Mouse (Mus musculus) myocyte (in vitro differentiated cells): Measurements from ENCODE around the gene Sit1. TPM values are rescaled to one million over a fixed set of nuclear protein-coding genes. Genes with fewer than 3 reads are reported as not detected.
"Not testable (repeated sequence)": the region's sequence is repeated elsewhere in the genome, so short reads cannot be mapped to it uniquely, and the experiment has no call there.

Experiments
- H3K27me3 ChIP-seq: one replicate; pipeline ENCODE4 v1.6.1; 2011; ENCODE audit not compliant: control insufficient read depth, insufficient read depth, insufficient read length
- H3K36me3 ChIP-seq: one replicate; pipeline ENCODE4 v1.6.1; 2011; ENCODE audit not compliant: control insufficient read depth, insufficient read depth
- H3K4me2 ChIP-seq: one replicate; pipeline ENCODE4 v1.6.1; 2011; ENCODE audit warnings: low read depth, control low read depth
- H3K4me3 ChIP-seq: one replicate; pipeline ENCODE4 v1.5.1; 2011; ENCODE audit warnings: mild to moderate bottlenecking, control low read depth, moderate library complexity
- H3K79me2 ChIP-seq: one replicate; pipeline ENCODE4 v1.6.1; 2011; ENCODE audit not compliant: control insufficient read depth, insufficient read depth
- H3ac ChIP-seq: one replicate; pipeline ENCODE4 v1.6.1; 2011; ENCODE audit not compliant: control insufficient read depth, insufficient read length
- CEBPB ChIP-seq: IDR thresholded peaks from 2 replicates; pipeline ENCODE4 v1.6.1; 2011; ENCODE audit warnings: mild to moderate bottlenecking, moderate library complexity; ENCODE audit not compliant: poor library complexity, insufficient read depth, severe bottlenecking
- E2F4 ChIP-seq: IDR thresholded peaks from one replicate; pipeline ENCODE4 v1.6.1; 2011; ENCODE audit warnings: mild to moderate bottlenecking, control low read depth, moderate library complexity; ENCODE audit not compliant: insufficient read depth
- MAX ChIP-seq: IDR thresholded peaks from one replicate; pipeline ENCODE4 v1.6.1; 2011; ENCODE audit warnings: low read depth, mild to moderate bottlenecking, control low read depth
- MYOD1 ChIP-seq, 3 experiments: IDR thresholded peaks; one replicate each; pipeline ENCODE4 v1.6.1; 2011; ENCODE audit warnings: control low read depth in 2 of 3, low read depth in 2 of 3, mild to moderate bottlenecking in 2 of 3, moderate library complexity in 1 of 3; ENCODE audit not compliant: insufficient read length in 2 of 3, control insufficient read depth in 1 of 3
- MYOG ChIP-seq, 3 experiments: IDR thresholded peaks; one replicate each; pipeline ENCODE4 v1.6.1; 2011; ENCODE audit warnings: control low read depth in 2 of 3, low read depth in 2 of 3, mild to moderate bottlenecking in 2 of 3; ENCODE audit not compliant: insufficient read length in 2 of 3, control insufficient read depth in 1 of 3, insufficient read depth in 1 of 3
- POLR2A ChIP-seq: IDR thresholded peaks from one replicate; pipeline ENCODE4 v1.6.1; 2011; ENCODE audit warnings: low read depth, mild to moderate bottlenecking, control low read depth, moderate library complexity; ENCODE audit not compliant: insufficient read length
- POLR2AphosphoS2 ChIP-seq: IDR thresholded peaks from one replicate; pipeline ENCODE4 v1.6.1; 2011; ENCODE audit warnings: low read depth, control low read depth; ENCODE audit not compliant: insufficient read length
- REST ChIP-seq: IDR thresholded peaks from one replicate; pipeline ENCODE4 v1.6.1; 2011; ENCODE audit warnings: mild to moderate bottlenecking, control low read depth, moderate library complexity; ENCODE audit not compliant: insufficient read depth, insufficient read length
- SRF ChIP-seq: IDR thresholded peaks from one replicate; pipeline ENCODE4 v1.6.1; 2011; ENCODE audit warnings: low read depth; ENCODE audit not compliant: control insufficient read depth, insufficient read length
- TCF12 ChIP-seq: IDR thresholded peaks from one replicate; pipeline ENCODE4 v1.6.1; 2011; ENCODE audit warnings: mild to moderate bottlenecking, control low read depth; ENCODE audit not compliant: poor library complexity, insufficient read depth, severe bottlenecking
- TCF3 ChIP-seq: IDR thresholded peaks from one replicate; pipeline ENCODE4 v1.6.1; 2011; ENCODE audit warnings: low read depth, control low read depth; ENCODE audit not compliant: insufficient read length
- USF1 ChIP-seq: IDR thresholded peaks from one replicate; pipeline ENCODE4 v1.6.1; 2011; ENCODE audit warnings: low read depth, mild to moderate bottlenecking, control low read depth, moderate library complexity
- polyA plus RNA-seq: library from polyadenylated mRNA; unstranded; fragments of >200 nt; fragmentation: generic; extraction: Trizol; gene quantifications from one replicate; pipeline ENCODE4 v1.2.1, GENCODE M21; 2012; ENCODE audit warnings: missing spikeins

Gene Sit1
- polyA plus RNA-seq, 1 experiment = not detected

DNA sequence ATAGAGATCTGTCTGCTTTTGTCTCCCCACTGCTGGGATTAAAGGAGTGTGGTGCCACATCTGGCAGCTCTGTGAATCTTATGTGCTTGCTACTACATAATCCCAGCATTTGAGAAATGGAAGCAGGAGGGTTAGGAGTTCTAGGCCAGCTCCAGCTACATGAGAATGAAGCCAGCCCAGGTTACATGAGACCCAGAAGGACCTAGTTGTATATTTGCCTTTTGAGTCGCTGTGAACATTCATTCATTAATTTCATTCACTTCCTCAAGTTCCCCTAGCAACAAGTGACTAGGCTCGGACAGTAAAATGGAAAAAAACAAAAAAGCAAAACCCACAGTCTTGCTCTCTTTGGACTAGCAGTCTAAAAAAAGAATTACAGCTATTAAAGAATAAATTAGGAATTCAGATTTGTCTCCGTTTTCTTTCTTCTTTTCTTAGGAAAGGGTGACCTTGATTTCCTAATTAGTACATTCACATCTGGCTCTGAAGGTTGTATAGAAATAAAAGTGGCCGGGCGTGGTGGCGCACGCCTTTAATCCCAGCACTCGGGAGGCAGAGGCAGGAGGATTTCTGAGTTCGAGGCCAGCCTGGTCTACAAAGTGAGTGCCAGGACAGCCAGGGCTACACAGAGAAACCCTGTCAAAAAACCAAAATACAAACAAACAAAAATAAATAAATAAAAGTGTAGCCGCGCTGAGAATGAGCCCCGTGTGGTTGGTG, 8.7 kb upstream of the Sit1 start:
- Histone ChIP-seq H3K79me2 (no peaks in the 10 kb centered on the region), H3K27me3 (no peaks in the 10 kb centered on the region), H3ac (no peak overlapping the region), H3K4me2 (peak overlapping the region; percentile 37), H3K4me3 (no peak overlapping the region), H3K36me3 (peaks cover 4% of the 10 kb centered on the region)
- TF ChIP-seq CEBPB (no peak), TCF12 (no peak), SRF (no peak), POLR2A (no peak)

DNA sequence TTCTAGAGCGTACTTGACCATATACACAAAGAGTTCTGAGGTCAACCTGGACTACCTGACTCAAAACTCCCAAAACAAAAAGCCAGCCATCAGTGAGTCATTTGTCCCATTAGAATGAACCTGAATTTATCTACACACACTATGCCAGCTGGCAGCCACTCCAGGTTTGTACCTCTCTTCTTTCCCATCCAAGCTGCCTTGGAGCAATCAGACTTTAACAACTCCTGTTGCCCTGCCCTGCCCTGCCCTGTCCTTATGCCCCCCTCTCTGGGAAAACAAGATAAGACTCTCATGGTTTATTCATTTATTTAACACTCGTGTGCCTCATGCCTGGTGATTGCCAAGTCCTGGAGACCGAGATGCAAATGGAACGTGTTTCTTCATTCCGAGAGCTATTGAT, 7.3 kb upstream of the Sit1 start:
- no peaks in the 10 kb centered on the region for H3K79me2 ChIP-seq
- TF ChIP-seq MYOD1 (IDR thresholded peaks at IDR 0.05; ENCODE audit: control insufficient read depth in 1 of 3, insufficient read length in 2 of 3, low read depth in 2 of 3) (no peak), CEBPB (no peak), E2F4 (no peak)

DNA sequence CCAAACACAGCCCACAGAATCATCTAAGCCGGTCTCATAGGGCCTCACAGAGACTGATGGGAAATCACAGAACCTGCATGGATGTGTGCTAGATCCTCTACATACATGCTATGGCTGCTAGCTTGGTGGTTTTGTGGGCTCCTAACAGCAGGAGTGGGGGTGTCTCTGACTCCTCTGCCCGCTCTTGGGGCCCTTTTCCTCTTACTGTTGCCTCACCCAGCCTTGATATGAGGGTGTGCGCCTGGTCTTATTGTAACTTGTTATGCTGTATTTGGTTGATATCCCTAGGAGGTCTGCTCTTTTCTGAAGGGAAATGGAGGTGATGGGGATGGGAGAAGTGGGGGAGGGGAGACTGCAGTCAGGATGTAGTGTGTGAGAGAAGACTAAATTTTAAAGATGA, 6.1 kb upstream of the Sit1 start:
- H3K4me3 ChIP-seq = no peak overlapping the region
- H3ac ChIP-seq = no peak overlapping the region
- no peaks in the 10 kb centered on the region for H3K79me2 ChIP-seq
- no peak for TF ChIP-seq CEBPB
- TF ChIP-seq SRF = no peak
- no peak for TF ChIP-seq POLR2AphosphoS2
- TF ChIP-seq REST = no peak
- no peak for TF ChIP-seq MYOG (IDR thresholded peaks at IDR 0.05; ENCODE audit: control insufficient read depth in 1 of 3, insufficient read depth in 1 of 3, insufficient read length in 2 of 3, low read depth in 2 of 3)
- no peak for TF ChIP-seq TCF12
- no peak for TF ChIP-seq E2F4
- no peak for TF ChIP-seq POLR2A
- TF ChIP-seq TCF3 = no peak
- TF ChIP-seq MAX = no peak
- no peak for TF ChIP-seq USF1
- TF ChIP-seq MYOD1 (IDR thresholded peaks at IDR 0.05; ENCODE audit: control insufficient read depth in 1 of 3, insufficient read length in 2 of 3, low read depth in 2 of 3) = no peak
- H3K4me2 ChIP-seq = no peak overlapping the region
- no peaks in the 10 kb centered on the region for H3K36me3 ChIP-seq
- H3K27me3 ChIP-seq = no peaks in the 10 kb centered on the region

More for the DNA sequence above, 7.3 kb upstream of the Sit1 start:
- no peak overlapping the region for H3ac ChIP-seq
- no peak overlapping the region for H3K4me3 ChIP-seq
- H3K27me3 ChIP-seq = no peaks in the 10 kb centered on the region
- peaks cover 4% of the 10 kb centered on the region for H3K36me3 ChIP-seq
- no peak overlapping the region for H3K4me2 ChIP-seq

DNA sequence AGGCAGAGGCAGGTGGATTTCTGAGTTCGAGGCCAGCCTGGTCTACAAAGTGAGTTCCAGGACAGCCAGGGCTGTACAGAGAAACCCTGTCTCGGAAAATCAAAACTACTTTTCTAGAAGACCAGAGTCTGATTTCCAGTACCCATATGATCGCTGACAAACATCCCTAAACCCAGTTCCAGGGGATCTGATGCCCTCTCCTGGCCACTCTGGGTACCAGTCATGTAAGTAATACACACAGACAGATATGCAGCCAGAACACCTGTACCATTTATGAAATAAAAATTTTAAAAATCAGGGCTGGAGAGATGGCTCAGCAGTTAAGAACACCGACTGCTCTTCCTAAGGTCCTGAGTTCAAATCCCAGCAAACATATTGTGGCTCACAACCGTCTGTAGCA, 2.1 kb upstream of the Sit1 start:
- not testable (repeated sequence) for H3K36me3 ChIP-seq, H3K4me2 ChIP-seq, H3K79me2 ChIP-seq, H3K27me3 ChIP-seq, H3ac ChIP-seq, H3K4me3 ChIP-seq

DNA sequence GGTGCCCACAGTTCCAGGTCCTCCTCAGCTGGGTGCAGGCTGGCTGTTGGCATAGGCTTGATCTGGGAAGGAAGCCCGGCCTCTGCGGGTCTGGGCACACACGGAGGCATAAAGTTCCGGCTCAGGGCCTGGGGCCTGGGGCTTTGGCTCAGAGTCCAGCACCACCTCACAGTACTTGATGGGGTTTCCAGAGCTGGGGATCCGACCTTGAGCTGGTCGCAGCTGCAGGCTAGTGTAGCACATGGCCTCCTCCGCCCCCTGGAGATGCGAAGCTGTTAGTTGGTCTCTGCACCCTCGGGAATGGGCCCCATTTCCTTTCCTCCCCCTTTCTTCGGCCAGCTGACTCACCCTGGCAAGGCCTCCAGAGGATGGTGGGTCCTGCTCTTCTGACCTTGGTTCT, 943 bp downstream of the Sit1 start:
- Histone ChIP-seq H3K4me3 (no peak overlapping the region), H3K4me2 (no peak overlapping the region), H3ac (no peak overlapping the region)

More for the DNA sequence above, 943 bp downstream of the Sit1 start:
- H3K36me3 ChIP-seq = no peaks in the 10 kb centered on the region
- no peaks in the 10 kb centered on the region for H3K79me2 ChIP-seq
- TF ChIP-seq REST = no peak
- no peak for TF ChIP-seq MYOD1 (IDR thresholded peaks at IDR 0.05; ENCODE audit: control insufficient read depth in 1 of 3, insufficient read length in 2 of 3, low read depth in 2 of 3)
- TF ChIP-seq POLR2AphosphoS2 = no peak
- TF ChIP-seq MAX = no peak
- no peak for TF ChIP-seq POLR2A
- TF ChIP-seq TCF12 = no peak
- TF ChIP-seq MYOG (IDR thresholded peaks at IDR 0.05; ENCODE audit: control insufficient read depth in 1 of 3, insufficient read depth in 1 of 3, insufficient read length in 2 of 3, low read depth in 2 of 3) = no peak
- no peak for TF ChIP-seq E2F4
- no peak for TF ChIP-seq USF1
- TF ChIP-seq CEBPB = no peak
- TF ChIP-seq TCF3 = no peak
- TF ChIP-seq SRF = no peak
- H3K27me3 ChIP-seq = no peaks in the 10 kb centered on the region
